Mouse (Mus musculus) ES-E14 (cell line): ENCODE data around the gene Sox5.

Experiments used
- CHD2 ChIP-seq: IDR thresholded peaks from 2 replicates; pipeline ENCODE4 v1.6.1; 2014; ENCODE audit warnings: mild to moderate bottlenecking, low read depth, low read length, inconsistent platforms
- HCFC1 ChIP-seq: IDR thresholded peaks from 2 replicates; pipeline ENCODE4 v1.6.1; 2012; ENCODE audit warnings: low read length, inconsistent platforms, borderline replicate concordance; ENCODE audit not compliant: insufficient read depth
- MAFK ChIP-seq: IDR thresholded peaks from 2 replicates; pipeline ENCODE4 v1.6.1; 2014; ENCODE audit warnings: mild to moderate bottlenecking, low read depth, low read length, inconsistent platforms; ENCODE audit not compliant: insufficient read depth
- ZC3H11A ChIP-seq: IDR thresholded peaks from 2 replicates; pipeline ENCODE4 v1.6.1; 2012; ENCODE audit warnings: low read depth, mild to moderate bottlenecking, inconsistent platforms, low read length, borderline replicate concordance
- ZNF384 ChIP-seq: IDR thresholded peaks from 2 replicates; pipeline ENCODE4 v1.6.1; 2012; ENCODE audit warnings: low read depth, low read length, inconsistent platforms

GRCm38 (mm10) chr6:144151957-144152356 is 629.8 kb downstream of the Sox5 start:
- TF ChIP-seq HCFC1 (no peak), ZNF384 (no peak), ZC3H11A (no peak), MAFK (no peak), CHD2 (no peak)
